Mouse (Mus musculus): Measurements from ENCODE around the gene Tnn.

GRCm38 (mm10) chr1:160054366-160055078, 98.9 kb downstream of the Tnn start:
- no peak for TF ChIP-seq CTCF (IDR thresholded peaks at IDR 0.05; ENCODE audit: borderline replicate concordance, extremely low read depth, insufficient read depth, insufficient read length)
- TF ChIP-seq POLR2A (IDR thresholded peaks at IDR 0.05; ENCODE audit: borderline replicate concordance, extremely low read depth, insufficient read depth, insufficient read length, poor library complexity, severe bottlenecking): no peak
